Mouse (Mus musculus) stomach, embryonic 16.5 days (tissue): Measurements from ENCODE around the gene 1700034I23Rik. TPM values are rescaled to one million over a fixed set of nuclear protein-coding genes. Genes with fewer than 3 reads are reported as not detected.
"Not testable (repeated sequence)": the region's sequence is repeated elsewhere in the genome, so short reads cannot be mapped to it uniquely, and the experiment has no call there.

Source experiments
- ATAC-seq: fragments of 200-750 bp; cut with Nextera tagmentation; 2 replicates; pipeline ENCODE4 v1.8.0; 2017; ENCODE audit warnings: moderate number of reproducible peaks, moderate TSS enrichment; ENCODE audit not compliant: insufficient read depth, low FRiP score
- H3K27ac ChIP-seq: fragments of 300-500 bp; sonication (generic); 2 replicates; pipeline ENCODE4 v1.5.1; 2014; ENCODE audit warnings: low read length
- H3K27me3 ChIP-seq: fragments of 300-500 bp; sonication (generic); 2 replicates; pipeline ENCODE4 v1.6.1; 2014; ENCODE audit warnings: low read length, control low read depth, mixed read lengths; ENCODE audit not compliant: control insufficient read depth, insufficient read depth
- H3K36me3 ChIP-seq: fragments of 300-500 bp; sonication (generic); 2 replicates; pipeline ENCODE4 v1.6.1; 2014; ENCODE audit warnings: low read length; ENCODE audit not compliant: control insufficient read depth, insufficient read depth
- H3K4me1 ChIP-seq: fragments of 300-500 bp; sonication (generic); 2 replicates; pipeline ENCODE4 v1.6.1; 2014; ENCODE audit warnings: low read length, control low read depth, mixed read lengths; ENCODE audit not compliant: control insufficient read depth, insufficient read depth
- H3K4me2 ChIP-seq: fragments of 300-500 bp; sonication (generic); 2 replicates; pipeline ENCODE4 v1.6.1; 2014; ENCODE audit warnings: low read depth, low read length, mixed read lengths
- H3K4me3 ChIP-seq: fragments of 300-500 bp; sonication (generic); replicated peaks from 2 replicates; pipeline ENCODE4 v1.5.1; 2014; ENCODE audit warnings: mild to moderate bottlenecking, low read length
- H3K9ac ChIP-seq: fragments of 300-500 bp; sonication (generic); 2 replicates; pipeline ENCODE4 v1.6.1; 2014; ENCODE audit warnings: low read length
- H3K9me3 ChIP-seq: fragments of 300-500 bp; sonication (generic); replicated peaks from 2 replicates; pipeline ENCODE4 v1.6.1; 2016; ENCODE audit warnings: low read length, control low read depth; ENCODE audit not compliant: control insufficient read depth
- WGBS: fragments of 180-500 bp; shearing (Covaris S2); extraction: QIAGEN DNeasy Blood & Tissue Kit; methylation state at CpG from one replicate; pipeline ENCODE4 v1.1.7; 2014; 5-methylcytosine and 5-hydroxymethylcytosine counted together
- polyA plus RNA-seq: library from polyadenylated mRNA; unstranded; fragments of >200 nt; fragmentation: Nextera tagmentation; extraction: Ambion mirVana; gene quantifications from 2 replicates; pipeline ENCODE4 v1.2.1, GENCODE M21; 2015

Gene 1700034I23Rik
- polyA plus RNA-seq, result 0.14 TPM in 1 of 2 replicates, not detected in the other

DNA sequence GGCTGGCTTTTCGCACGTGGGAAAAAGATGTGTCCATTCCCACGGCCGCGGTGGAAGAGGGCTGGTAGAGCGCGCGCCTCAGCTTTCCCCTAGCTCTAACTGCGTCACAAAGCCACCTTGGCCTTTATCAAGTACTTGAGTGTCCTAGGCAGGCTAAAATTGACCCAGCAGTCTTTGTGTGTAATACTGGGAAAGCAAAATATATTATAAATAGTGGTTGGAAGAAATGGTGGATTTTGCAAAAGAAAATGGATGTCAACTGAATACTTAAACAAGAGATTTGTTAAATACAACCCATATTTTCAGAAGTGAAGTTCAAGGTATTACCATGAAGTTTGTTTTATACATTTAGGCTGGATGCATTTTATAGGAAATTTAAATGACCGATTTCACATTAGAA lies at the start of gene 1700034I23Rik:
Gene 1700034I23Rik, minus strand, starts transcription at position 101 of the 400 bp plus-strand sequence.
- not testable (repeated sequence) for H3K9ac ChIP-seq, H3K4me3 ChIP-seq, ATAC-seq, H3K4me2 ChIP-seq, H3K36me3 ChIP-seq, H3K9me3 ChIP-seq, H3K4me1 ChIP-seq, H3K27me3 ChIP-seq, H3K27ac ChIP-seq
- WGBS, result 93% methylated on average over 4 of the region's 10 CpGs

DNA sequence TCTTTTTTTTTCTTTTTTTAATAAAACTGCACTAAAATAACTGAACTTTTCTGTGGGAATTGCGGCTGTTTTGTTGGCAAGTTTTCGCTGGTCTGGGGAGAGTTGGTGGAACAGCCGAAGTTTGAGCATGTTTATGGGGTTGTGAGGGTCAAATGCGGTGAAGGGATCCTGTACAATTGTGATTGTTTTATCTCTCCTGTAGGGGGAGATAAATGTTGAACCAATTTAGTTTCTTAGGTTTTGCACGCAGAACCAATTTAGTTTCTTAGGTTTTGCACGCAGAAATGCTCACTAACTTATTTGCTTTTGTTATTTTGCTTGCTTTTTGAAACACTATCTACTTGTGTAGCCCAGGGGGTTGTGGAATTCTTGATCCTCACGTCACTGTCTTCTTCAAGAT lies 49.0 kb upstream of the 1700034I23Rik start:
- Histone ChIP-seq H3K36me3 (no peaks in the 10 kb centered on the region), H3K4me1 (no peaks in the 10 kb centered on the region), H3K27ac (no peak overlapping the region), H3K9me3 (no peaks in the 10 kb centered on the region), H3K4me2 (peak overlapping the region; percentile 98), H3K27me3 (no peaks in the 10 kb centered on the region), H3K9ac (peak overlapping the region; percentile 85; the same call in 1 of the 2 replicates), H3K4me3 (peak overlapping the region; percentile 85)
- 11% methylated on average over 7 of the region's 7 CpGs for WGBS
- no peak for ATAC-seq

DNA sequence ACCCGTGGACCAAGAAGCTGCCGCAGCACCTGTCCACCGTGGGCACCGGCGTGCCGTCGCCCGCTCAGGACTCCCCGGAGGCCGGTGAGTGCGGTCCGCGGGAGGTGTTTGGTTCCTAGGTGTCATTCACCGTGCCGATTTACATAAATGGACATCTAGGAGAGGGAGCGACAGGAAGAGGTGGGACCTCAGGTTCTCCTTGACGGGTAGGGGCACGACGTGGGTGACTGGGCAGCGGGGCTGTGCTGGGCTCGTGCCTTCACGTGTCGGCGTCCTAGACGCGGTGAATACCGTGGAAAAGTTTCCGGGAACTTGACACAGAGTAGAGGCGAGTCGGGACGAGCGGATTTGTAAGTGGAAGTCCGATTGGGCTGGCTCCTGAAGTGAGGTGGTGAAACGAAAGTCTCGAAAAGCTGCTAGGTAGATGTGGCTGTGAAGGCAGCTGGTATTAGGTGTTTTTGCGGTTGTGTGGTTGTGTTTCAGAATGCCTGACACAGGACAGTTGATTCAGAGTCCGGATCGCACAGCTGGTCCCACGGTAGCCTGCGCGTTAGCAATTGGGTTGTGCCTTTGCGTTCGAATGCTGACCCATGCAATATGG lies 48.4 kb upstream of the 1700034I23Rik start:
- under 1% methylated on average over 43 of the region's 43 CpGs for WGBS
- Histone ChIP-seq H3K27me3 (no peaks in the 10 kb centered on the region), H3K27ac (peak overlapping the region; percentile 85), H3K36me3 (no peaks in the 10 kb centered on the region), H3K9ac (peak overlapping the region; percentile 85), H3K4me1 (no peaks in the 10 kb centered on the region), H3K9me3 (no peaks in the 10 kb centered on the region), H3K4me2 (peak overlapping the region; percentile 98), H3K4me3 (peak overlapping the region; percentile 85)
- ATAC-seq, result no peak

DNA sequence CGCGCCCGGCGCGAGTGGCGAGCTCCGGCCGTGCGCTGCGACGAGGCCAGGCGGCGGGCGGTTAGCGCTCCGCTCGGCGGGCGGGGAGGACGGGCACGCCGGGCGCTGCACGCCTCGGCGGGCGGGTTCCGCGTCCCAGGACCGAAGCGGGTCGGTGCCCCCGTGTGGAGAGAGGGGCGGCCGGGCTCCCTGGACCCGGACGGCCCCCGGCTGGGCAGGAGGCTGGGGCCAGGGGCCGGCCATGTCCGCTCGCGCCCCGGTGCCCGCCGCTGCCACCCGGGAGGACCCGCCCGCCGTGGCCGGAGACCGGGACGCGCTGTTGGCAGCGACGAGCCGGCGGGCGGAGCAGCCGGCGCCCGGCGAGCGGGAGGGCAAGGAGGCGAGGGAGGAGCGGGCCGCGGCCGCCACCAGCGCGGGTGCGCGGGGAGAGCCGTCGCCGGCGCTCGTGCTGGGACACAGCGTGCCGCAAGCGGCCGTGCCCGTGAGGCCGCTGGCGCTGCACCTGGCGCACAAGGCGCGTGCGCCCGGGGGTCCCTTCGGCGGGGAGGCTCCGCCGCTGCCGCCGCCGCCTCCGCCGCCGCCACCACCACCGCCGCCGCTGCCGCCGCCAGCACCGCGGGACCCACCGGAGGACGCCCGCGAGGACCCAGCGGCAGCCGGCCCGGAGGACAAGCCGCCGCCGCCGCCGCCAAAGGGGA lies 47.7 kb upstream of the 1700034I23Rik start:
- Histone ChIP-seq H3K9ac (peak overlapping the region; percentile 85), H3K9me3 (no peaks in the 10 kb centered on the region), H3K4me1 (no peaks in the 10 kb centered on the region), H3K27ac (peak overlapping the region; percentile 85), H3K4me2 (peak overlapping the region; percentile 98), H3K36me3 (no peaks in the 10 kb centered on the region), H3K4me3 (peak overlapping the region; percentile 85), H3K27me3 (no peaks in the 10 kb centered on the region)
- under 1% methylated on average over 99 of the region's 118 CpGs for WGBS
- ATAC-seq, result peak; percentile 48

DNA sequence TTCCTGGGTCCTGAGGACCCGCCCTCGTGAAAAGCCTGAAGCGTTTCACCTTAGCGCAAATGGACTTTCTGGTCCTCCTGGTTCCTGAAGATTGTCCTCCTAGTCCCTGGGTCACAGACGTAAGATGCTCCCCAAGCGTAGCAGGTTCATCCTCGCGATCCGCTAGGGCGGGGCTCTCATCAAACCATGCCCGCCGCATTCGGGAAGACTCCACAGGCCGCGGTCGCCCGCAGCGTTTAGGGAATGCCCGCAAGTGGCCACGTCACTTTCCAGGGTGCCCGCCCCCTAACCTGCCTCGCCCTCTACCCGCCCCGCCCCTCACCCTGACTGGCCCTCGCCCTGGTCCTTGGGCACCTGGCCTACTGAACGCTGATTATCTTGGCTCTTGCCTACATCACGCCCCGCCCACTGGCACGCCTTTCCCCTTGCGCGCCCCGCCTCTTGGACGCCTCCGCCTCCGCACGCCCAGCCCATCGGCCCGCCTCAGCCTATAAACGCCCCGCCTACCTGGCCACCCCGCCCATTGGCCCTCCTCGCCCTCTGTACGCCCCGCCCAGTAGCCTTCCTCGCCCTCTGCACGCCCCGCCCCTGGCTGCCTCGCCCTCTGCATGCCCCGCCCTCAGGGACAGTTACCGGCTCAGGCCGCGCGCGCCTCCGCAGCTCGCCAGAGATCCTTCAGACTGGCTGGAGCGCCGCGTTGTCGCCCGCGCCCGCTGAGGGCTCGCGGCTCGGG lies 47.0 kb upstream of the 1700034I23Rik start, which contains the start of gene Larp1b:
Gene Larp1b, plus strand, starts transcription at position 659 of the 733 bp plus-strand sequence.
- no peaks in the 10 kb centered on the region for H3K4me1 ChIP-seq
- peak within 1 kb of the TSS; percentile 85 for H3K27ac ChIP-seq
- H3K36me3 ChIP-seq, result no peaks in the 10 kb centered on the region
- no peaks in the 10 kb centered on the region for H3K9me3 ChIP-seq
- ATAC-seq, result peak; percentile 96
- under 1% methylated on average over 66 of the region's 66 CpGs for whole genome bisulfite sequencing
- H3K4me3 ChIP-seq, result peak within 1 kb of the TSS; percentile 85
- H3K27me3 ChIP-seq, result no peaks in the 10 kb centered on the region
- peak within 1 kb of the TSS; percentile 98 for H3K4me2 ChIP-seq
- H3K9ac ChIP-seq, result peak within 1 kb of the TSS; percentile 85

DNA sequence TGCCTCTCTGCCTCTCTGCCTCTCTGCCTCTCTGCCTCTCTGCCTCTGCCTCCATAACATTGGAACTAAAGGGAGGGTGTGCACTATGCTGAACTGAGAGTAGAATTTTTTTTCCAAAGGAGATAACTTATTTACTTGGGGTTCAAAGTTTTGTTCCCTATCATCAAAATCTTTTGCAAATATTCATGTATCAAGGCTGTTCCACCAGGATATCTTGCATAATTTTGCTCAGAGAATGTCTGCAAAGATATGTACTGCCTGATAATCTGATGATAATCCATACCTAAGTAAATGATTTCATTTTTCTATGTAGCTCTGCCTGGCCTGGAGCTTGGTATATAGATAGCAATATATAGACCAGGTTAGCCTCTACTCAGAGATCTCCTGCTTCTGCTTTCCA lies 36.7 kb upstream of the 1700034I23Rik start:
- no peaks in the 10 kb centered on the region for H3K27me3 ChIP-seq
- no peak overlapping the region for H3K4me3 ChIP-seq
- no peaks in the 10 kb centered on the region for H3K4me1 ChIP-seq
- H3K36me3 ChIP-seq, result no peaks in the 10 kb centered on the region
- H3K9ac ChIP-seq, result no peak overlapping the region
- H3K4me2 ChIP-seq, result no peak overlapping the region
- no peaks in the 10 kb centered on the region for H3K9me3 ChIP-seq
- ATAC-seq, result no peak
- no peak overlapping the region for H3K27ac ChIP-seq

DNA sequence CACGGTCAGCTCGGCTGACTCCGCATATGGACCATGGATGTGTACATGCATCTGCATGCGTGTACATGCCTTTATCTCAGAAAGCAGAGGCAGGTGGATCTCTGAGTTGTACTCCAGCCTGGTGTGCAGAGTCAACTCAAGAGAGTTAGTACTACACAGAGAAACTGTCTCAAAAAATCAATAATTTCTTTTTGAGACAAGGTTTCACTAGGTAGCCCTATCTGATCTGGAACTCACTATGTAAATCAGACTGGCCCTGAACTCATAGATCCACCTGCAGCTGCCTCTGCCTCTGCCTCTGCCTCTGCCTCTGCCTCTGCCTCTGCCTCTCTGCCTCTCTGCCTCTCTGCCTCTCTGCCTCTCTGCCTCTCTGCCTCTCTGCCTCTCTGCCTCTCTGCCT lies 36.2 kb upstream of the 1700034I23Rik start:
- no peak overlapping the region for H3K4me3 ChIP-seq
- no peaks in the 10 kb centered on the region for H3K27me3 ChIP-seq
- H3K4me2 ChIP-seq, result no peak overlapping the region
- no peak overlapping the region for H3K27ac ChIP-seq
- no peaks in the 10 kb centered on the region; the same call in 1 of the 2 replicates for H3K36me3 ChIP-seq
- ATAC-seq, result no peak
- H3K4me1 ChIP-seq, result no peaks in the 10 kb centered on the region
- no peak overlapping the region for H3K9ac ChIP-seq
- H3K9me3 ChIP-seq, result no peaks in the 10 kb centered on the region
- 95% methylated on average over 4 of the region's 4 CpGs for WGBS

DNA sequence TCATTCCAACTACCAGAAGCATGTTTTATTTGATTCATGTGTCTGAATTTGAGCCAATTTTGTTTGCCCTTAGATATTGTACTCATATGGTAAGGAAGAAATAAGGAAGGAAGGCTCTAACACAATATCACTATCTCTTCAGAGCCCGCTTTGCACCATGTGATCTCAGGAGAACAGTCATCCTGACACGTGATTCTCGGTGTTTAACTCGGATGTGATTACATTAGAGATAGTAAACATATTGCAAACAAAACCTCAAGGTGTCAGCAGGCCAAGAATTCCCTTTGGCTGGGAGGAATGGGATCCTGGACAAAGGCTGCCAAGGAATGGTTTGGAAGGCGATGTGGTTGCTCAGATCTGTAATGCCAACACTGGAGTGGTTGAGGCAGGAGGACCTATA lies 35.8 kb upstream of the 1700034I23Rik start:
- Histone ChIP-seq H3K27ac (no peak overlapping the region), H3K9me3 (no peaks in the 10 kb centered on the region), H3K4me1 (no peaks in the 10 kb centered on the region), H3K4me3 (no peak overlapping the region), H3K36me3 (no peaks in the 10 kb centered on the region; the same call in 1 of the 2 replicates), H3K27me3 (no peaks in the 10 kb centered on the region), H3K4me2 (no peak overlapping the region), H3K9ac (no peak overlapping the region)
- ATAC-seq, result no peak
- 72% methylated on average over 5 of the region's 5 CpGs for WGBS

DNA sequence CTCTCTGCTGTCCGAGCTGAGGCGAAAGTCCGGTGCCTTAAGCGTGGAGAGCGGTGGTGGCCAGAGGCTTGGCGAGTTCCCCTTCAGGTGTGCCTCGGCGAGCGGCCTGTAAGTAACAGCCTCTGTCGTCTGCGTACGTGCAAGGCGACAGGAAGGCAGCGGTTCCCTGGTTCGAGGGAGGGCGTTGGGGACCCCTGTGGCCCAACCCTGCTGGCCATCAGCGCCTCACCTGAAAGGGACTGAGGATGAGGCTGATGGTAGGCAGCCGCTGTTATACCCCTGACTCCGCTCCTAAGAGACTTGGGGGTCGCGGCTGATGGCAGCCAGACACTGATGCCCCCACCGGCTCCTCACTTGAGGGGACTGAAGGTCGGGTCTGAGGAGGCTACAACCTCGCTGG lies 8.0 kb downstream of the 1700034I23Rik start:
- Histone ChIP-seq H3K9ac (peak overlapping the region; percentile 74), H3K4me3 (peak overlapping the region; percentile 59), H3K4me2 (peak overlapping the region; percentile 73)
- not testable (repeated sequence) for H3K27me3 ChIP-seq, ATAC-seq, H3K36me3 ChIP-seq, H3K27ac ChIP-seq, H3K4me1 ChIP-seq, H3K9me3 ChIP-seq
- WGBS, result under 1% methylated on average over 21 of the region's 24 CpGs
